Mouse (Mus musculus): ENCODE data around the gene Alkbh5. TPM values are rescaled to one million over a fixed set of nuclear protein-coding genes. Genes with fewer than 3 reads are reported as not detected.
A peak's percentile ranks its signal among the peaks of the same experiment; 100 is the strongest.

The Alkbh5 gene
- polyA plus RNA-seq, 1 experiment, result 20.1 TPM

GRCm38 (mm10) chr11:60522661-60523365 lies 13.4 kb upstream of the Alkbh5 start:
- no peak for TF ChIP-seq MAX (IDR thresholded peaks at IDR 0.05)
- peaks cover 13% of the 10 kb centered on the region for H3K27me3 ChIP-seq (ENCODE audit: control insufficient read depth, insufficient read depth, insufficient read length)
- no peaks in the 10 kb centered on the region for H3K79me2 ChIP-seq (ENCODE audit: control insufficient read depth, insufficient read depth)
- no peak overlapping the region for H3K4me3 ChIP-seq (ENCODE audit: insufficient read depth, poor library complexity, severe bottlenecking)
- no peaks in the 10 kb centered on the region for H3K79me3 ChIP-seq (ENCODE audit: low read depth)
- no peaks in the 10 kb centered on the region for H3K36me3 ChIP-seq (ENCODE audit: control insufficient read depth, insufficient read depth)
- H3ac ChIP-seq (ENCODE audit: control insufficient read depth, insufficient read length, low read depth), result no peak overlapping the region

- Histone ChIP-seq H3K79me3 (ENCODE audit: low read depth) (no peaks in the 10 kb centered on the region), H3ac (ENCODE audit: control insufficient read depth, insufficient read length, low read depth) (no peak overlapping the region), H3K79me2 (ENCODE audit: control insufficient read depth, insufficient read depth) (no peaks in the 10 kb centered on the region), H3K27me3 (ENCODE audit: control insufficient read depth, insufficient read depth, insufficient read length) (peaks cover 8% of the 10 kb centered on the region), H3K4me3 (ENCODE audit: insufficient read depth, poor library complexity, severe bottlenecking) (no peak overlapping the region), H3K36me3 (ENCODE audit: control insufficient read depth, insufficient read depth) (no peaks in the 10 kb centered on the region)
- no peak for TF ChIP-seq CTCF (IDR thresholded peaks at IDR 0.05; ENCODE audit: control insufficient read depth, insufficient read depth, insufficient read length)
- no peak for TF ChIP-seq MAX (IDR thresholded peaks at IDR 0.05)
- no peak for TF ChIP-seq FOSL1 (IDR thresholded peaks at IDR 0.05; ENCODE audit: insufficient read depth, low read length, poor library complexity, severe bottlenecking)
Observed at GRCm38 (mm10) chr11:60526461-60526860, 9.7 kb upstream of the Alkbh5 start.

GRCm38 (mm10) chr11:60535676-60536075 lies 505 bp upstream of the Alkbh5 start:
- no peak for TF ChIP-seq MAX (IDR thresholded peaks at IDR 0.05)
- no peak for TF ChIP-seq CTCF (IDR thresholded peaks at IDR 0.05; ENCODE audit: control insufficient read depth, insufficient read depth, insufficient read length)
- TF ChIP-seq MYOG (IDR thresholded peaks at IDR 0.05; ENCODE audit: control insufficient read depth, extremely low read depth, insufficient read length), result no peak
- TF ChIP-seq MYOD1 (IDR thresholded peaks at IDR 0.05; ENCODE audit: control insufficient read depth, insufficient read length, low read depth), result no peak
- no peak for TF ChIP-seq USF1 (IDR thresholded peaks at IDR 0.05; ENCODE audit: low read depth)
- TF ChIP-seq CEBPB (IDR thresholded peaks at IDR 0.05; ENCODE audit: low read depth), result no peak
- no peak for TF ChIP-seq FOSL1 (IDR thresholded peaks at IDR 0.05; ENCODE audit: insufficient read depth, low read length, poor library complexity, severe bottlenecking)
- no peak overlapping the region for H3ac ChIP-seq (ENCODE audit: control insufficient read depth, insufficient read length, low read depth)
- H3K4me3 ChIP-seq (ENCODE audit: insufficient read depth, poor library complexity, severe bottlenecking), result no peak overlapping the region

GRCm38 (mm10) chr11:60536859-60537467 lies 782 bp downstream of the Alkbh5 start:
- Histone ChIP-seq H3K36me3 (ENCODE audit: control insufficient read depth, insufficient read depth) (peaks cover 26% of the 10 kb centered on the region), H3K79me2 (ENCODE audit: control insufficient read depth, insufficient read depth) (peaks cover 42% of the 10 kb centered on the region), H3ac (ENCODE audit: control insufficient read depth, insufficient read length, low read depth) (peak overlapping the region; percentile 60), H3K79me3 (ENCODE audit: low read depth) (peaks cover 37% of the 10 kb centered on the region), H3K4me3 (ENCODE audit: insufficient read depth, poor library complexity, severe bottlenecking) (peak overlapping the region; percentile 94), H3K27me3 (ENCODE audit: control insufficient read depth, insufficient read depth, insufficient read length) (no peaks in the 10 kb centered on the region)
- TF ChIP-seq MYOG (IDR thresholded peaks at IDR 0.05; ENCODE audit: control insufficient read depth, extremely low read depth, insufficient read length), result no peak
- peak; percentile 80 for TF ChIP-seq MAX (IDR thresholded peaks at IDR 0.05)

More at GRCm38 (mm10) chr11:60535676-60536075, 505 bp upstream of the Alkbh5 start:
- H3K36me3 ChIP-seq (ENCODE audit: control insufficient read depth, insufficient read depth), result peaks cover 15% of the 10 kb centered on the region
- peaks cover 25% of the 10 kb centered on the region for H3K79me3 ChIP-seq (ENCODE audit: low read depth)
- no peaks in the 10 kb centered on the region for H3K27me3 ChIP-seq (ENCODE audit: control insufficient read depth, insufficient read depth, insufficient read length)
- peaks cover 29% of the 10 kb centered on the region for H3K79me2 ChIP-seq (ENCODE audit: control insufficient read depth, insufficient read depth)

- peak overlapping the region; percentile 84 for H3ac ChIP-seq (ENCODE audit: control insufficient read depth, insufficient read length, low read depth)
- H3K4me3 ChIP-seq (ENCODE audit: insufficient read depth, poor library complexity, severe bottlenecking), result peak overlapping the region; percentile 94
- H3K27me3 ChIP-seq (ENCODE audit: control insufficient read depth, insufficient read depth, insufficient read length), result no peaks in the 10 kb centered on the region
- peaks cover 45% of the 10 kb centered on the region for H3K79me3 ChIP-seq (ENCODE audit: low read depth)
- H3K79me2 ChIP-seq (ENCODE audit: control insufficient read depth, insufficient read depth), result peaks cover 49% of the 10 kb centered on the region
- peaks cover 33% of the 10 kb centered on the region for H3K36me3 ChIP-seq (ENCODE audit: control insufficient read depth, insufficient read depth)
- TF ChIP-seq MYOG (IDR thresholded peaks at IDR 0.05; ENCODE audit: control insufficient read depth, extremely low read depth, insufficient read length) (no peak), MAX (IDR thresholded peaks at IDR 0.05) (peak; percentile 58), CTCF (IDR thresholded peaks at IDR 0.05; ENCODE audit: control insufficient read depth, insufficient read depth, insufficient read length) (no peak), USF1 (IDR thresholded peaks at IDR 0.05; ENCODE audit: low read depth) (peak; percentile 51), CEBPB (IDR thresholded peaks at IDR 0.05; ENCODE audit: low read depth) (peak; percentile 37), MYOD1 (IDR thresholded peaks at IDR 0.05; ENCODE audit: control insufficient read depth, insufficient read length, low read depth) (no peak), FOSL1 (IDR thresholded peaks at IDR 0.05; ENCODE audit: insufficient read depth, low read length, poor library complexity, severe bottlenecking) (no peak)
Observed at GRCm38 (mm10) chr11:60537468-60538347, 1.5 kb downstream of the Alkbh5 start.
